Mouse (Mus musculus): ENCODE data around the gene Arl3.

Gene Arl3

GRCm38 (mm10) chr19:46501401-46502068 lies 71.5 kb downstream of the Arl3 start, which contains the start of gene Trim8:
Trim8 (plus strand) TSS chr19:46501702.
- DNase-seq (ENCODE audit: low read depth, low spot score), result no peak

DNA sequence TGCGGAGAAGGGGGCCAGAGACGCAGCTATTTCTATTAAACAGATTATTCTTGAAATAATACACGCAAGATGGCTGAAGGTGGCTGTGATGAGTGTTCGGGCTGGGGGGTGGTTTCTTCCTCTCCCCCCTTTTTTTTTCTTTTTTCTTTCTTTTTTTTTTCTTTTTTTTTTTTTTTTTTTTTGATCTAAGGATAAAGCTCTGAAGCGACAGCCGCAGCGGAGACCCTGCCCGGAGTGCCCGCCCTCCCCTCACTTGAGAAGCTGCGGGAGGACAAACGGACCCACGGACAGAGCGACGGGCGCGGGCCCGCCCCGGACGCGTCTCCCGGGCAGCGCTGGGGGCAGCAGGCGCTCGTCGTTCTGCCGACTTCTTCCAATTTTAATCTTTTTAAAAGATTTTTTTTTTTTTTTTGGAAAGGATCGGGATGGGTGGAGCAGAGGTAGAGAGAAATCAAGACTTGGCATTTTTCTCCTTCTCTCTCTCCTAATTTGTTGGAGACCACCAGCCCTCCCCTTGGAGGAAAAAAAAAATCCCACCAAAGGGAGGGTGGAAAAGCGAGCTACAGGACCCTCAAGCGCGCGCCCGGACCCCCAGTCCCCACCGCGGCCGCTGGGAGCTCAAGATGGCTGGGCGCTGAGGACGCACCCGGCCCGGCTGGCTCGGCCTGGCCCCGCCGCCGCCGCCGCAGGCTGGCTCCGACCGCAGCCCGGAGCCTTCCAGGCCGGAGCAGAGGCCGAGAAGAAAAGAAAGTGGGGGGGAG lies 72.2 kb downstream of the Arl3 start:
- no peak for DNase-seq (ENCODE audit: low read depth, low spot score)

- DNase-seq (ENCODE audit: low read depth, low spot score), result peak; percentile 98
These were observed 73.0 kb downstream of the Arl3 start for GRCm38 (mm10) chr19:46499836-46500580.

- no peak for DNase-seq (ENCODE audit: low read depth, low spot score)
These were observed 73.5 kb downstream of the Arl3 start for GRCm38 (mm10) chr19:46499539-46499835.

GRCm38 (mm10) chr19:46497230-46497629 lies 75.8 kb downstream of the Arl3 start:
- DNase-seq (ENCODE audit: low read depth, low spot score), result no peak

DNA sequence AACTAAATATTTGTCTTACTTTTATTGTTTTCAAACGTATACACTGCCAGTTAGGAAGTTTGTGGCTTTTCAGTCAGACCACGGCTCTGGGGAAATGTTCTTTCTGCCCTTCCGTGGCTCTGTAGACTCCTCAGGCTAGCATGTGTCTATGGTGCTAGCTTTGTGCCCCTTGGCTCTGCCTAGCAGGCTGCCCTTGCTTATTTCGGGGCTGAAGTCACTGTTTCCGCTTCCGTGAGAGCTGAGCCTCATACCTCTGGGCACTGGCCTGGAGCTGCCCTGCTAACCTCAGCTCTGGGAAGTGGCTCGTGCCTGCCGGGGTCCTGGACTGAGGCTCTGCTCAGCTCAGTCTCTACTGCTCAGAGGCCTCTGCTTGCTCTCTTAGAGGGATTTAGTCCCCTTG lies 77.9 kb downstream of the Arl3 start:
- no peak for DNase-seq (ENCODE audit: low read depth, low spot score)

DNA sequence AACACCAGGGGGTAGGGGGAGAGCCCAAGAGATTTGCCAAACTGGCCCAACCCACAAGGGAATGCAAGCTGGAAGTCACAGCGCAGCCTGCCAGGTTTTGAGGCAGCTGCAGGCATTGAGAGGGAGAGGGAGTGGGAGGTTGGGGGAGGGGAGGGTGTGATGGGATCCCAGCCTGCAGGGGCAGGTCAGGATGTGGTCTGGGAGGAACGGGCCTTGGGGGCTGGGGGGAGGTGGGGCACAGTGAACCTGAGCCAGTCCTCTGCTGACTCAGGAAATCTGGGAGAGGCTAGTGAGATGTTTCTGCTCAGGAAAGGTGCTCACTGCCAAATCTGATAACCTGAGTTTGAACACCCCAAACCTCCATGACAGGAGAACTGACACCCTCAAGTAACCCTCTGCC lies 82.4 kb downstream of the Arl3 start:
- DNase-seq (ENCODE audit: low read depth, low spot score), result no peak

GRCm38 (mm10) chr19:46489448-46489847 lies 83.5 kb downstream of the Arl3 start:
- DNase-seq (ENCODE audit: low read depth, low spot score), result no peak

GRCm38 (mm10) chr19:46486709-46487108 lies 86.3 kb downstream of the Arl3 start:
- no peak for DNase-seq (ENCODE audit: low read depth, low spot score)

DNA sequence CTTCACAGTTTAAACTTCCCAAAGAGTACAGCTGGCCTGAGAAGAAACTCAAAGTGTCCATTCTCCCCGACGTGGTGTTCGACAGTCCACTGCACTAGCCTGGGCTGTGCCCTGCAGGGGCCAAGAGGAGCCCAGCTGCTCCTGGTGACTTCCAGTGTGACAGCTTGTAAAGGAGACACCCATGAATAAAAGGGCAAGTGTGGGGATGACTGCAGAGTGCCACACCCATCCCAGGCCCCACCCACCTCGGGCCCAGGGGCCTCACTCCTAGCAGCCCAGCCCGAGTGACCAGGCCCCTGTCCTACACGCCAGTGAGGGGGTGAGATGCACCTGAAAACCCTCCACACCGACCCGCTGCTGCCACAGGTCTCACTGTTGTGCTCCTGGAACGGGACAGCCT lies 87.2 kb downstream of the Arl3 start:
- no peak for DNase-seq (ENCODE audit: low read depth, low spot score)

DNA sequence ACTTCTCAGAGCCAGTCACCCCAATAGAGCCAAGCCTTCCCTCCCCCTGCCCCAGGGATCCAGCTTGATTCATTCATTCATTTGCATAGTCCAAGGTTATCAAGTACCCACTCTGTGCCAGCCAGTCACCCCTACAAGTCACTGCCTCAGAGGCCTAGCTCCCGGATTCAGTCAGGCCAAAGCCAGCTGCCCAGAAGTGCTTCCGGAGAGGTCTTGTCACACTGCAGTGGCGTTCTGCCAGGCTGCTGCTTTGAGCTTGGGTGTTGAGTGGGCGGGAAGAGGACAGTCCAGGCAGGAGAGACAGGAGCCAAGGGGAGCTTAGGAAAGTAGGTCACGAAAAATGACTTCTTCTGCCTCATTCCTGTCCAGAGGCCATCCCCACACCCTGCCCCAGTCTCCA lies 88.5 kb downstream of the Arl3 start:
- no peak for DNase-seq (ENCODE audit: low read depth, low spot score)

DNA sequence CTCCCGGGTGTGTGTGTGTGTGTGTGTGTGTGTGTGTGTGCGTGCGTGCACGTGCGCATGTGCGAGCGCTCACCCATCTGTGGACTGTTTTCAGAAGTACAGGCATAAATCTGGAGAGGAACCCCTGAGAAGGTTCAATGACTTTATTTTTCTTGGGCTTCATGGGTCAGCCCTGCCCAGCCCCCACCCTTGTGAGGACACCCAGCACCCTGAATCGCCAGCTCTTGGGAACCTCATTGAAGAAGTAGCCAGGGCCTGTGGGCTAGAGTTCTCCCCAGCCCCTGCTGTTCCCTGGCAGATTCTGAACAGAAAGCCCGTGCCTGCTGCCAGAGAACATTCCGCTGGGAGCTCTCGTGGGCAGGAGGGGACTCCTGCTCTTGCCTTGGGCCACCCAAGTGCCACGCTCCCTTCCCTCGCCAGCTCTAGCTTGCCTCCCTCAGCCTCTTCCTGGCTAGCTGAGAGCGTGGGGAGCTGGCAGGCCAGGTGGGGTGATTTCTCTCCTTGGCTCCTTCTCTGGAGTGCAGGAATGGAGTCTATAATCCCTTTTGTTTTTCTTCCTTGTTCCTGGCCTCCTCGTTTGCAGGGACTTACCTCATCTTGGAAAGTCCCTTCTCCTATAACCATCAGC lies 89.2 kb downstream of the Arl3 start:
- no peak for DNase-seq (ENCODE audit: low read depth, low spot score)

DNA sequence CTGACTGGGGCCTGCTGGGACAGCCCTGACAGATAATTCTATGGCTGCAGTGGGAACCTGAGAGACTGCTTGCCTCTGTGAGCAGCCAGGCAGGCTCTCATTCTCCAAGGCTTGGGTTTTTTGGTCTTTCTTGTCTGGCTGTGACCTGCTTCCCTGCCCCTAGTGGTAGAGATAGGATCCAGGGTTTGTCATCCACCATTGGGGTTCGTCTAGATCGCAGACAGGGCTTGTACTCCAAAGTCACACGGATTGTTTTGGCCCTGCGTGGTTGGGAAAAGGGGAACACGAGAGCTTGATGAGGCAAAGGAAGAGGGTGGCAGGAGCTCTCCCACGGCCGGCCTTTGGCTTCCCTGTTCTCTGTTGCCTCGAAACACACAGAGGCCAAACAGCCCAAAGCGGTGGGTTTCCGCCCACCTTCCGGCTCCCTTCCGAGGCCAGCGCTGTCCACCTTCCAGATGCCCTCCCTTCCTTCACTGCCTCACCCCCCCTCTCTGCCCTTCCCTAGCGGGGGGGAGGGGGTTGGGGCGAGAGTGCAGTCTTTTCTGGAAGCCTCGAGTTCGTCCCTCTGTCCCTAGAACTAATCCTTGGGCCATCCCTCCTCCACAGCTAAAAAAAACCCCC lies 90.0 kb downstream of the Arl3 start:
- DNase-seq (ENCODE audit: low read depth, low spot score), result no peak

GRCm38 (mm10) chr19:46481756-46482155 lies 91.2 kb downstream of the Arl3 start:
- no peak for DNase-seq (ENCODE audit: low read depth, low spot score)

GRCm38 (mm10) chr19:46481352-46481751 lies 91.6 kb downstream of the Arl3 start:
- no peak for DNase-seq (ENCODE audit: low read depth, low spot score)
